Mouse (Mus musculus): ENCODE results near the gene Gstcd.

GRCm38 (mm10) chr3:132979781-132980461, 111.9 kb downstream of the Gstcd start:
- TF ChIP-seq POLR2A (IDR thresholded peaks at IDR 0.05; ENCODE audit: extremely low read depth, insufficient read depth, low read length) (no peak), CTCF (IDR thresholded peaks at IDR 0.05; ENCODE audit: extremely low read depth, insufficient read depth, low read length) (no peak)

Data from cortical plate, adult 2 months (tissue).